Mouse (Mus musculus) hindbrain, embryonic 15.5 days (tissue): ENCODE measurements around the gene 1700037H04Rik. TPM values are rescaled to one million over a fixed set of nuclear protein-coding genes. Genes with fewer than 3 reads are reported as not detected.

Source experiments
- ATAC-seq: fragments of 200-750 bp; cut with Nextera tagmentation; 2 replicates; pipeline ENCODE4 v1.8.0; 2017; ENCODE audit warnings: low read depth, moderate number of reproducible peaks, moderate TSS enrichment; ENCODE audit not compliant: low FRiP score
- H3K27ac ChIP-seq: fragments of 300-500 bp; sonication (generic); replicated peaks from 2 replicates; pipeline ENCODE4 v1.5.1; 2015; ENCODE audit warnings: mild to moderate bottlenecking, inconsistent platforms
- H3K27me3 ChIP-seq: fragments of 300-500 bp; sonication (generic); 2 replicates; pipeline ENCODE4 v1.6.1; 2015; ENCODE audit warnings: control low read depth, inconsistent platforms
- H3K36me3 ChIP-seq: fragments of 300-500 bp; sonication (generic); 2 replicates; pipeline ENCODE4 v1.6.1; 2015; ENCODE audit warnings: control low read depth, inconsistent platforms
- H3K4me1 ChIP-seq: fragments of 300-500 bp; sonication (generic); replicated peaks from 2 replicates; pipeline ENCODE4 v1.6.1; 2015; ENCODE audit warnings: control low read depth, inconsistent platforms
- H3K4me2 ChIP-seq: fragments of 300-500 bp; sonication (generic); 2 replicates; pipeline ENCODE4 v1.6.1; 2015; ENCODE audit warnings: moderate library complexity, mild to moderate bottlenecking, inconsistent platforms
- H3K4me3 ChIP-seq: fragments of 300-500 bp; sonication (generic); 2 replicates; pipeline ENCODE4 v1.5.1; 2015; ENCODE audit warnings: mild to moderate bottlenecking, inconsistent platforms
- H3K9ac ChIP-seq: fragments of 300-500 bp; sonication (generic); 2 replicates; pipeline ENCODE4 v1.6.1; 2015; ENCODE audit warnings: inconsistent platforms
- H3K9me3 ChIP-seq: fragments of 300-500 bp; sonication (generic); 2 replicates; pipeline ENCODE4 v1.6.1; 2016; ENCODE audit warnings: control low read depth, inconsistent platforms
- WGBS: fragments of 180-500 bp; shearing (Covaris S2); methylation state at CpG from one replicate; pipeline ENCODE4 v1.1.7; 2015; 5-methylcytosine and 5-hydroxymethylcytosine counted together
- polyA plus RNA-seq: library from polyadenylated mRNA; unstranded; fragments of >200 nt; fragmentation: Nextera tagmentation; extraction: Ambion mirVana; gene quantifications from 2 replicates; pipeline ENCODE4 v1.2.1, GENCODE M21; 2015

The 1700037H04Rik gene
- polyA plus RNA-seq, 1 experiment from 2014 or later: 90.9 TPM

- H3K4me1 ChIP-seq: no peaks in the 10 kb centered on the region
- H3K4me3 ChIP-seq: no peak overlapping the region
- no peaks in the 10 kb centered on the region for H3K27me3 ChIP-seq
- no peak overlapping the region for H3K4me2 ChIP-seq
- ATAC-seq: 0 out of 2 replicates have a peak, but pooled peaks have one; percentile 9
- peaks cover 35% of the 10 kb centered on the region for H3K36me3 ChIP-seq
- no peak overlapping the region for H3K9ac ChIP-seq
- 28% methylated on average over 18 of the region's 18 CpGs for WGBS
- H3K27ac ChIP-seq: no peak overlapping the region
- no peaks in the 10 kb centered on the region for H3K9me3 ChIP-seq
Measured at GRCm38 (mm10) chr2:131142592-131142991, 17.3 kb downstream of the 1700037H04Rik start.

- no peak overlapping the region for H3K4me3 ChIP-seq
- H3K9ac ChIP-seq: no peak overlapping the region
- no peak overlapping the region for H3K27ac ChIP-seq
- no peaks in the 10 kb centered on the region for H3K4me1 ChIP-seq
- 89% methylated on average over 8 of the region's 8 CpGs for WGBS
- H3K36me3 ChIP-seq: peaks cover 23% of the 10 kb centered on the region
- ATAC-seq: no peak
- no peaks in the 10 kb centered on the region for H3K9me3 ChIP-seq
- no peak overlapping the region for H3K4me2 ChIP-seq
- H3K27me3 ChIP-seq: no peaks in the 10 kb centered on the region
Measured at GRCm38 (mm10) chr2:131141336-131141986, 18.4 kb downstream of the 1700037H04Rik start.

GRCm38 (mm10) chr2:131140533-131140905, 19.4 kb downstream of the 1700037H04Rik start:
- no peaks in the 10 kb centered on the region for H3K4me1 ChIP-seq
- no peak overlapping the region for H3K27ac ChIP-seq
- H3K4me3 ChIP-seq: no peak overlapping the region
- ATAC-seq: no peak
- H3K4me2 ChIP-seq: no peak overlapping the region
- peaks cover 18% of the 10 kb centered on the region for H3K36me3 ChIP-seq
- H3K9me3 ChIP-seq: no peaks in the 10 kb centered on the region
- H3K9ac ChIP-seq: no peak overlapping the region
- 74% methylated on average over 5 of the region's 5 CpGs for WGBS
- H3K27me3 ChIP-seq: no peaks in the 10 kb centered on the region

GRCm38 (mm10) chr2:131139886-131140532, 19.9 kb downstream of the 1700037H04Rik start:
- Histone ChIP-seq H3K27me3 (no peaks in the 10 kb centered on the region), H3K27ac (0 out of 2 replicates have a peak overlapping the region, but pooled peaks have one; percentile 3), H3K4me2 (no peak overlapping the region), H3K9me3 (no peaks in the 10 kb centered on the region), H3K36me3 (peaks cover 13% of the 10 kb centered on the region), H3K4me3 (no peak overlapping the region), H3K4me1 (no peaks in the 10 kb centered on the region), H3K9ac (no peak overlapping the region)
- no peak for ATAC-seq
- 57% methylated on average over 5 of the region's 5 CpGs for WGBS

- Histone ChIP-seq H3K27me3 (no peaks in the 10 kb centered on the region), H3K36me3 (peaks cover 5% of the 10 kb centered on the region), H3K4me3 (no peak overlapping the region), H3K27ac (no peak overlapping the region), H3K4me1 (no peaks in the 10 kb centered on the region), H3K4me2 (no peak overlapping the region), H3K9me3 (no peaks in the 10 kb centered on the region), H3K9ac (no peak overlapping the region)
- 92% methylated on average over 5 of the region's 5 CpGs for WGBS
- no peak for ATAC-seq
Measured at GRCm38 (mm10) chr2:131139287-131139686, 20.6 kb downstream of the 1700037H04Rik start.

GRCm38 (mm10) chr2:131138760-131139159, 21.1 kb downstream of the 1700037H04Rik start:
- no peak overlapping the region for H3K4me2 ChIP-seq
- no peaks in the 10 kb centered on the region for H3K9me3 ChIP-seq
- ATAC-seq: no peak
- H3K4me3 ChIP-seq: no peak overlapping the region
- H3K9ac ChIP-seq: no peak overlapping the region
- no peaks in the 10 kb centered on the region for H3K4me1 ChIP-seq
- H3K36me3 ChIP-seq: 0 out of 2 replicates have a peak, but pooled peaks cover 4% of the 10 kb centered on the region
- 75% methylated on average over 7 of the region's 7 CpGs for WGBS
- no peak overlapping the region for H3K27ac ChIP-seq
- H3K27me3 ChIP-seq: no peaks in the 10 kb centered on the region

- H3K27me3 ChIP-seq: no peaks in the 10 kb centered on the region
- H3K9ac ChIP-seq: no peak overlapping the region
- WGBS: 78% methylated on average over 4 of the region's 4 CpGs
- no peak for ATAC-seq
- 0 out of 2 replicates have a peak, but pooled peaks cover 2% of the 10 kb centered on the region for H3K36me3 ChIP-seq
- H3K4me3 ChIP-seq: no peak overlapping the region
- H3K4me1 ChIP-seq: no peaks in the 10 kb centered on the region
- H3K27ac ChIP-seq: no peak overlapping the region
- no peaks in the 10 kb centered on the region for H3K9me3 ChIP-seq
- no peak overlapping the region for H3K4me2 ChIP-seq
Measured at GRCm38 (mm10) chr2:131138296-131138695, 21.6 kb downstream of the 1700037H04Rik start.

GRCm38 (mm10) chr2:131135521-131136139, 24.3 kb downstream of the 1700037H04Rik start:
- WGBS: 77% methylated on average over 11 of the region's 11 CpGs
- H3K27ac ChIP-seq: no peak overlapping the region
- H3K27me3 ChIP-seq: no peaks in the 10 kb centered on the region
- H3K4me1 ChIP-seq: no peaks in the 10 kb centered on the region
- ATAC-seq: peak; percentile 32; the same call in 1 of the 2 replicates
- H3K9me3 ChIP-seq: no peaks in the 10 kb centered on the region
- H3K9ac ChIP-seq: no peak overlapping the region
- H3K36me3 ChIP-seq: no peaks in the 10 kb centered on the region
- no peak overlapping the region for H3K4me3 ChIP-seq
- no peak overlapping the region for H3K4me2 ChIP-seq

- H3K4me3 ChIP-seq: no peak overlapping the region
- ATAC-seq: no peak
- H3K27ac ChIP-seq: peak overlapping the region; percentile 42
- H3K36me3 ChIP-seq: no peaks in the 10 kb centered on the region
- H3K27me3 ChIP-seq: no peaks in the 10 kb centered on the region
- H3K4me2 ChIP-seq: no peak overlapping the region
- H3K9ac ChIP-seq: no peak overlapping the region
- H3K9me3 ChIP-seq: no peaks in the 10 kb centered on the region
- 87% methylated on average over 8 of the region's 8 CpGs for whole genome bisulfite sequencing
- H3K4me1 ChIP-seq: no peaks in the 10 kb centered on the region
Measured at GRCm38 (mm10) chr2:131134826-131135400, 25.0 kb downstream of the 1700037H04Rik start.

- ATAC-seq: no peak
- Histone ChIP-seq H3K36me3 (no peaks in the 10 kb centered on the region), H3K27me3 (no peaks in the 10 kb centered on the region), H3K9me3 (no peaks in the 10 kb centered on the region), H3K9ac (no peak overlapping the region), H3K27ac (no peak overlapping the region), H3K4me1 (no peaks in the 10 kb centered on the region), H3K4me2 (no peak overlapping the region), H3K4me3 (no peak overlapping the region)
- 70% methylated on average over 1 of the region's 1 CpGs for WGBS
Measured at GRCm38 (mm10) chr2:131134381-131134780, 25.5 kb downstream of the 1700037H04Rik start.

GRCm38 (mm10) chr2:131132930-131133547, 26.8 kb downstream of the 1700037H04Rik start, which contains the start of gene Gm11037:
Gm11037 (plus strand) TSS chr2:131133497.
- no peaks in the 10 kb centered on the region for H3K36me3 ChIP-seq
- no peaks in the 10 kb centered on the region for H3K9me3 ChIP-seq
- H3K9ac ChIP-seq: no peak within 1 kb of the TSS
- H3K4me2 ChIP-seq: no peak within 1 kb of the TSS
- H3K4me3 ChIP-seq: no peak within 1 kb of the TSS
- 80% methylated on average over 9 of the region's 9 CpGs for WGBS
- H3K4me1 ChIP-seq: no peaks in the 10 kb centered on the region
- H3K27me3 ChIP-seq: no peaks in the 10 kb centered on the region
- H3K27ac ChIP-seq: no peak within 1 kb of the TSS
- no peak for ATAC-seq
